Mouse (Mus musculus): ENCODE measurements around the gene Pde8b. TPM values are rescaled to one million over a fixed set of nuclear protein-coding genes. Genes with fewer than 3 reads are reported as not detected.

Gene Pde8b
- total RNA-seq, 1 experiment = 0.40 TPM

GRCm38 (mm10) chr13:95260391-95260790 is 10.3 kb upstream of the Pde8b start:
- Histone ChIP-seq H3K36me3 (ENCODE audit: control insufficient read depth, insufficient read depth, low read length, poor library complexity, severe bottlenecking) (no peaks in the 10 kb centered on the region), H3K27ac (ENCODE audit: insufficient read depth, low read depth, low read length, poor library complexity, severe bottlenecking) (no peak overlapping the region), H3K4me3 (ENCODE audit: insufficient read depth in 1 of 2, low read depth in 1 of 2, low read length in 2 of 2, poor library complexity in 1 of 2, severe bottlenecking in 1 of 2) (no peak overlapping the region), H3K4me1 (ENCODE audit: control insufficient read depth in 2 of 2, insufficient read depth in 2 of 2, low read length in 2 of 2, poor library complexity in 1 of 2) (no peaks in the 10 kb centered on the region; a peak in 1 of 4 replicates), H3K9me3 (ENCODE audit: control insufficient read depth, insufficient read depth, low read depth, low read length) (no peaks in the 10 kb centered on the region), H3K9ac (ENCODE audit: insufficient read depth, low read depth, low read length, poor library complexity, severe bottlenecking) (no peak overlapping the region)
- TF ChIP-seq HCFC1 (IDR thresholded peaks at IDR 0.05; ENCODE audit: borderline replicate concordance, insufficient read depth, low read length) (no peak), ZC3H11A (IDR thresholded peaks at IDR 0.05; ENCODE audit: borderline replicate concordance, low read depth, low read length) (no peak), CHD2 (IDR thresholded peaks at IDR 0.05; ENCODE audit: low read depth, low read length) (no peak), ZNF384 (IDR thresholded peaks at IDR 0.05; ENCODE audit: low read depth, low read length) (no peak), MAFK (IDR thresholded peaks at IDR 0.05; ENCODE audit: insufficient read depth, low read depth, low read length) (no peak)
- no peak for DNase-seq (ENCODE audit: low read depth, low spot score)
- in situ Hi-C loops (cut with MboI; ENCODE audit: low sequenced_read_pairs in 2 of 2, unreplicated experiment in 2 of 2) = no loop called here

GRCm38 (mm10) chr13:95257083-95257482 is 6.9 kb upstream of the Pde8b start:
- H3K27ac ChIP-seq (ENCODE audit: insufficient read depth, low read depth, low read length, poor library complexity, severe bottlenecking) = no peak overlapping the region
- in situ Hi-C loops (cut with MboI; ENCODE audit: low sequenced_read_pairs in 2 of 2, unreplicated experiment in 2 of 2) = no loop called here
- DNase-seq (ENCODE audit: low read depth, low spot score) = no peak
- no peak overlapping the region for H3K4me3 ChIP-seq (ENCODE audit: insufficient read depth in 1 of 2, low read depth in 1 of 2, low read length in 2 of 2, poor library complexity in 1 of 2, severe bottlenecking in 1 of 2)
- no peaks in the 10 kb centered on the region for H3K36me3 ChIP-seq (ENCODE audit: control insufficient read depth, insufficient read depth, low read length, poor library complexity, severe bottlenecking)
- no peaks in the 10 kb centered on the region for H3K9me3 ChIP-seq (ENCODE audit: control insufficient read depth, insufficient read depth, low read depth, low read length)
- no peaks in the 10 kb centered on the region; a peak in 1 of 4 replicates for H3K4me1 ChIP-seq (ENCODE audit: control insufficient read depth in 2 of 2, insufficient read depth in 2 of 2, low read length in 2 of 2, poor library complexity in 1 of 2)
- TF ChIP-seq ZC3H11A (IDR thresholded peaks at IDR 0.05; ENCODE audit: borderline replicate concordance, low read depth, low read length) = no peak
- TF ChIP-seq HCFC1 (IDR thresholded peaks at IDR 0.05; ENCODE audit: borderline replicate concordance, insufficient read depth, low read length) = no peak
- no peak for TF ChIP-seq MAFK (IDR thresholded peaks at IDR 0.05; ENCODE audit: insufficient read depth, low read depth, low read length)
- TF ChIP-seq ZNF384 (IDR thresholded peaks at IDR 0.05; ENCODE audit: low read depth, low read length) = no peak
- no peak for TF ChIP-seq CHD2 (IDR thresholded peaks at IDR 0.05; ENCODE audit: low read depth, low read length)
- no peak overlapping the region for H3K9ac ChIP-seq (ENCODE audit: insufficient read depth, low read depth, low read length, poor library complexity, severe bottlenecking)

GRCm38 (mm10) chr13:95255083-95255482 is 4.9 kb upstream of the Pde8b start:
- H3K4me3 ChIP-seq (ENCODE audit: insufficient read depth in 1 of 2, low read depth in 1 of 2, low read length in 2 of 2, poor library complexity in 1 of 2, severe bottlenecking in 1 of 2) = no peak overlapping the region
- in situ Hi-C loops (cut with MboI; ENCODE audit: low sequenced_read_pairs in 2 of 2, unreplicated experiment in 2 of 2) = no loop called here
- H3K27ac ChIP-seq (ENCODE audit: insufficient read depth, low read depth, low read length, poor library complexity, severe bottlenecking) = no peak overlapping the region
- no peaks in the 10 kb centered on the region for H3K36me3 ChIP-seq (ENCODE audit: control insufficient read depth, insufficient read depth, low read length, poor library complexity, severe bottlenecking)
- H3K4me1 ChIP-seq (ENCODE audit: control insufficient read depth in 2 of 2, insufficient read depth in 2 of 2, low read length in 2 of 2, poor library complexity in 1 of 2) = no peaks in the 10 kb centered on the region; a peak in 1 of 4 replicates
- no peak for TF ChIP-seq ZNF384 (IDR thresholded peaks at IDR 0.05; ENCODE audit: low read depth, low read length)
- no peak for TF ChIP-seq HCFC1 (IDR thresholded peaks at IDR 0.05; ENCODE audit: borderline replicate concordance, insufficient read depth, low read length)
- no peak for DNase-seq (ENCODE audit: low read depth, low spot score)
- H3K9me3 ChIP-seq (ENCODE audit: control insufficient read depth, insufficient read depth, low read depth, low read length) = no peaks in the 10 kb centered on the region
- H3K9ac ChIP-seq (ENCODE audit: insufficient read depth, low read depth, low read length, poor library complexity, severe bottlenecking) = no peak overlapping the region

GRCm38 (mm10) chr13:95243026-95243425 is 7.1 kb downstream of the Pde8b start:
- no peaks in the 10 kb centered on the region for H3K9me3 ChIP-seq (ENCODE audit: control insufficient read depth, insufficient read depth, low read depth, low read length)
- DNase-seq (ENCODE audit: low read depth, low spot score) = no peak
- H3K27ac ChIP-seq (ENCODE audit: insufficient read depth, low read depth, low read length, poor library complexity, severe bottlenecking) = no peak overlapping the region
- TF ChIP-seq ZC3H11A (IDR thresholded peaks at IDR 0.05; ENCODE audit: borderline replicate concordance, low read depth, low read length) = no peak
- TF ChIP-seq MAFK (IDR thresholded peaks at IDR 0.05; ENCODE audit: insufficient read depth, low read depth, low read length) = no peak
- no peak overlapping the region for H3K9ac ChIP-seq (ENCODE audit: insufficient read depth, low read depth, low read length, poor library complexity, severe bottlenecking)
- H3K4me1 ChIP-seq (ENCODE audit: control insufficient read depth in 2 of 2, insufficient read depth in 2 of 2, low read length in 2 of 2, poor library complexity in 1 of 2) = no peaks in the 10 kb centered on the region
- no peaks in the 10 kb centered on the region for H3K36me3 ChIP-seq (ENCODE audit: control insufficient read depth, insufficient read depth, low read length, poor library complexity, severe bottlenecking)
- in situ Hi-C loops (cut with MboI; ENCODE audit: low sequenced_read_pairs in 2 of 2, unreplicated experiment in 2 of 2) = no loop called here
- no peak overlapping the region for H3K4me3 ChIP-seq (ENCODE audit: insufficient read depth in 1 of 2, low read depth in 1 of 2, low read length in 2 of 2, poor library complexity in 1 of 2, severe bottlenecking in 1 of 2)

- TF ChIP-seq ZNF384 (IDR thresholded peaks at IDR 0.05; ENCODE audit: low read depth, low read length) (no peak), HCFC1 (IDR thresholded peaks at IDR 0.05; ENCODE audit: borderline replicate concordance, insufficient read depth, low read length) (no peak), ZC3H11A (IDR thresholded peaks at IDR 0.05; ENCODE audit: borderline replicate concordance, low read depth, low read length) (no peak), CHD2 (IDR thresholded peaks at IDR 0.05; ENCODE audit: low read depth, low read length) (no peak), MAFK (IDR thresholded peaks at IDR 0.05; ENCODE audit: insufficient read depth, low read depth, low read length) (no peak)
- no peak overlapping the region for H3K27ac ChIP-seq (ENCODE audit: insufficient read depth, low read depth, low read length, poor library complexity, severe bottlenecking)
- H3K4me1 ChIP-seq (ENCODE audit: control insufficient read depth in 2 of 2, insufficient read depth in 2 of 2, low read length in 2 of 2, poor library complexity in 1 of 2) = no peaks in the 10 kb centered on the region
- no peaks in the 10 kb centered on the region for H3K36me3 ChIP-seq (ENCODE audit: control insufficient read depth, insufficient read depth, low read length, poor library complexity, severe bottlenecking)
- no peak overlapping the region for H3K9ac ChIP-seq (ENCODE audit: insufficient read depth, low read depth, low read length, poor library complexity, severe bottlenecking)
- H3K4me3 ChIP-seq (ENCODE audit: insufficient read depth in 1 of 2, low read depth in 1 of 2, low read length in 2 of 2, poor library complexity in 1 of 2, severe bottlenecking in 1 of 2) = no peak overlapping the region
- in situ Hi-C loops (cut with MboI; ENCODE audit: low sequenced_read_pairs in 2 of 2, unreplicated experiment in 2 of 2) = no loop called here
- no peaks in the 10 kb centered on the region for H3K9me3 ChIP-seq (ENCODE audit: control insufficient read depth, insufficient read depth, low read depth, low read length)
- no peak for DNase-seq (ENCODE audit: low read depth, low spot score)
Observed at GRCm38 (mm10) chr13:95237488-95237887, 12.6 kb downstream of the Pde8b start.
